Mouse (Mus musculus) T-helper 2 cell (primary cell): Measurements from ENCODE around the gene 2010111I01Rik.
"Not testable (repeated sequence)": the region's sequence is repeated elsewhere in the genome, so short reads cannot be mapped to it uniquely, and the experiment has no call there.

Source experiments
- in situ Hi-C: fragments of 300-600 bp; cut with MboI, MseI; formaldehyde crosslinking; loops from one replicate; pipeline ENCODE4 v1.15.1; 2025; ENCODE audit warnings: high pct_unique_total_duplicates

The 2010111I01Rik gene

GRCm38 (mm10) chr13:62964640-62965311 lies at the start of gene 2010111I01Rik:
Gene 2010111I01Rik (plus strand): TSS chr13:62964893.
- in situ Hi-C loops, result no loop called here

DNA sequence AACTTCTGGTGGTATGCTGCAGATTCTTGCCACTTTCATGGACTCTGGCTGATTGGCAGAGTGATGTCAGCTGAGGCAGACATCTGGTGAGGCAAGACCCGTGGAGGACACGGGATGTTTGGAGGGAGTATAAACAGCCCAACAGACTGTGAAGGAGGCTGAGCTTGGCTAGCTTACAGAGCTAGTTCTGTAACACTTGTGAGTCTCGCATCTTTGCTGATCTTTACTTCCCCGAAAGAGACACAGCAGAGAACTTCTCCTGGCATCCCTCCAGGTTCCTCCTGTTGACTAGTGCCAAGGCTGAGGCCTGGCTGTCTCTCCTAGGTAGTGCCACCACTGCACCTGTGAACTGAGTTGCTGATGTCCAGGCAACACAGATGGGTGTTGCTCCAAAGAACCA lies 48.0 kb upstream of the 2010111I01Rik start:
- in situ Hi-C loops, result no loop called here

DNA sequence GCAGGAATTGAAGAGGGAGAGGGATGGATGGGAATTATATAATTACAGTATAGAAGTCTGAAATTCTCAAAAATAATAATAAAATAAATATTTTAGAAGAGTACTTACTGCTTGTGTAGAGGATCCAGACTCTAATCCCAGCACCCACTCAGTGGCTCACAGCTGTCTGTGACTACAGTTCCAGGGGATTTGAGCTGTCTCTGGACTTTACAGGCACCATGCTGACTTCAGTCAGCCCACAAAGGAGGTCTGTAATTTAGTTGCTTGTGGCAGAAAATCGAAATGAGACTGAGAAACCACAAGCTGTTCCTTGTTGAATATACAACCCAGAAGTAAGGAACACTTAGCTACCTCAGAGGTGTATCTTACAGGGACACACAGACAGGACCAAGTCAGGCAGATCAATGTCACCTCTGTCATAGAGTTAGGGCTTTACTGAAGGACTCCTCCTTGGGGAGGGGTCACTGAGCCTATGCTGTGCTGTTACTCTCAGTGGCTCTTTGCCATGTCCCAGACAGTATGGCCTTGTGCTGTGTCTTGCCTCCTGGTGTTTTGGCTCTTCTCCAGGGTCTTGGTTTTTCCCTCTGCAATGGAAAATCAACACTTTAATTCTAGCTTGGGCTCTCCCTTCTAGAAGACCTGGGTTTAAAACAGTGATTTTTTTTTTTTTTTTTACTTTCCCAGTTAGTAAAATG lies 47.1 kb upstream of the 2010111I01Rik start:
- in situ Hi-C loops, result no loop called here

DNA sequence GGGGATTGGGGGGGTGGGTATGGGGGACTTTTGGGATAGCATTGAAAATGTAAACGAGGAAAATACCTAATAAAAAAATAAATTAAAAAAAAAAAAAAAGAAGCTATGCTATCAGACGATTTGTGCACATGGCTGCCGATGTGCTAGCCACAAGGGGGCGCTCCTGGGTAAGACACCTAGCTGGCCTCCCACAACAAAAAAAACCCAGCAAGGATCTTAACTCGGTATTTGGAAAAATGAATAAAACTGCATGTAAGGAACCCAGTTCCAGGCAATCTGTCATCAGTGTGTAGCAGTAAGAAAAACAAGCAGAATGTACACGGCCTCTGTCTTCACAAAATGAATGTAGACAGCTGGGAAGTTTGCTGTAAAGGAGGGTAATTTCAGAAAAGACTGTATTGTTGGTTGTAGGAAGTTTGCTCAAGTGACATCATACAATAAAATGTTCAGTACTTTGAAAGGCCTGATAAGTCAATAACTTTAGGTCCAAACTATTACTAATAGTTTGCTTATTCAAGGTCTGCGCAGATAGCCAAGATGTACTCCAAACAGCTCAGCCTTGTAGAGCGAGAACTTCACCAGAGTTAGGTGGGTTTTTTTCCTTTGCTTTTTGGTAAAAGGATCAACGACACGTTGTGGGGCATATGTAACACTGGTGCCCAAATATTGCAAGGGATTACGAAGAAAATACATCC lies 44.9 kb upstream of the 2010111I01Rik start:
- in situ Hi-C loops, result loop anchor here (5.0 kb wide), 1 partner anchor 413 kb away; no protein-coding TSS in a partner anchor

- in situ Hi-C loops, result loop anchor here (5.0 kb wide), 1 partner anchor 410 kb away; no protein-coding TSS in a partner anchor
Observed at GRCm38 (mm10) chr13:62922645-62923044, 42.0 kb upstream of the 2010111I01Rik start.

- in situ Hi-C loops, result loop anchor here (5.0 kb wide), 1 partner anchor 409 kb away; no protein-coding TSS in a partner anchor
Observed at GRCm38 (mm10) chr13:62923182-62923581, 41.5 kb upstream of the 2010111I01Rik start.

GRCm38 (mm10) chr13:62926479-62926878 lies 38.2 kb upstream of the 2010111I01Rik start:
- in situ Hi-C loops, result no loop called here

GRCm38 (mm10) chr13:62927470-62927869 lies 37.2 kb upstream of the 2010111I01Rik start:
- in situ Hi-C loops, result no loop called here

GRCm38 (mm10) chr13:62929144-62929543 lies 35.5 kb upstream of the 2010111I01Rik start:
- in situ Hi-C loops, result not testable (repeated sequence)

DNA sequence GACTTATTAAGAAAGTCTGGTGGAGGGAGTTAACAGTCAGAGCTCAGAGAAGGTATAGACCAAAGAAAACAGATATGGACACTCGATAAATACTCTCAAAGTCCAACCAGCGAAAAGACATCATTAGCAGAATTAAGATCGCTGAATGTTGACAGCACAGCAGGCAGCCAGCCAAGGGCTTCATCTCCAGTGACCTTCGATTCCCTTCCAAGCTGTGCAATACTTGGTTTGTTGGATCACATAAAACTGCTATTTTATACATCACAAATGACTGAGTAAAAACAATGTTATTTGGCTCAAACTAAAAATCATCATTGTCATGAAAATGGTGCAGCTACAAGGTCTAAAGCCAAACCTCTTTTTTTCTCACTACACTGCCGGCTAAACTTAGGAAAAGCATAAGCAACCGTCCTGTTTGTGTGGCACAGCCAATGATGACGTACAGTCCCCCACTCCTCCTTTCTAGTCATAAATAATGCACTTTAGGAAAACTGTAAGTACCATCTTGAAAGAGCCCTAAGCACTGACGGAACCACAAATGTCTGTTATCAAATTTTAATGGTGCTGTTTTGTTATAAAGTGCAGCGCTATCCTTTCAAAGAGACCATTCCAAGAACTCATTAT lies 34.8 kb upstream of the 2010111I01Rik start:
- in situ Hi-C loops, result no loop called here

DNA sequence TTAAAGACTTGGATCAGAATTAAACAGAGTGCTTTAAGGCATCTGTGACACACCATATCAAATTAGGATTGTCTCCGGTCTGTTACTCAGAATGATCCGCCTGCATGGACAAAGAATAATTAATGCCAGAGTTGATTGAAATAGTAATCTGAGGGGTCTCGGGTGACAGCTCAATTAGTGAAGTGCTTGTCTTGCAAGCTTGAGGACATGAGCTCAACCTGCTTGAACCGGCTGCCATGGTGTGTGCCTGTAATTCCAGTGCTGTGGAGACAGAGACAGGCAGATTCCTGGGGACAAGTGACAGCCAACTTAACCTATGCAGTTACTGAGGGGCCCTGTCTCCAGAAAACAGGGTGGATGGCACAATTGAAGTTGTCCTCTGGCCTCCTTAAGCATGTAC lies 32.2 kb upstream of the 2010111I01Rik start:
- in situ Hi-C loops, result no loop called here

DNA sequence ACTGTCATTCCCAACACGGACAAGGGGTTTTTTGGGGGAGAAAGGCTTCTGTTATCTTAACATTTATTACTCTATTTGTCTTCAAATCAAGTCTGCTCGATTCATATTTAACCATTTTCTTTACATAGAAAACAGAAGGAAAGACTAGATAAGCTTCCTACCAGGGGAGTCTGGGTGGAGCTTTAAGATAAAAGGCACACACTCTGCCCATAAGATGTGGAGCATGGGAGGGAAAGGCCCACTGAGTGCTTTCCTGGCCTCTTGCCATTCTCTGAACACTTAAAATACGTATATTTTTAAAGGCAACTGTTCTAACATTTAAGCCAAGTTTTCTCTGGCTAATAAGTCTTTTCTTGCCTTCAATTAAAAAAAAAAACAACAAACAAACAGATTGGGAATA lies 25.3 kb upstream of the 2010111I01Rik start:
- in situ Hi-C loops, result no loop called here

GRCm38 (mm10) chr13:62939797-62940196 lies 24.9 kb upstream of the 2010111I01Rik start:
- in situ Hi-C loops, result loop anchor here (10.0 kb wide), 1 partner anchor 1295 kb away; no protein-coding TSS in a partner anchor

GRCm38 (mm10) chr13:62940721-62941120 lies 24.0 kb upstream of the 2010111I01Rik start:
- in situ Hi-C loops, result loop anchor here (10.0 kb wide), 1 partner anchor 1294 kb away; no protein-coding TSS in a partner anchor

DNA sequence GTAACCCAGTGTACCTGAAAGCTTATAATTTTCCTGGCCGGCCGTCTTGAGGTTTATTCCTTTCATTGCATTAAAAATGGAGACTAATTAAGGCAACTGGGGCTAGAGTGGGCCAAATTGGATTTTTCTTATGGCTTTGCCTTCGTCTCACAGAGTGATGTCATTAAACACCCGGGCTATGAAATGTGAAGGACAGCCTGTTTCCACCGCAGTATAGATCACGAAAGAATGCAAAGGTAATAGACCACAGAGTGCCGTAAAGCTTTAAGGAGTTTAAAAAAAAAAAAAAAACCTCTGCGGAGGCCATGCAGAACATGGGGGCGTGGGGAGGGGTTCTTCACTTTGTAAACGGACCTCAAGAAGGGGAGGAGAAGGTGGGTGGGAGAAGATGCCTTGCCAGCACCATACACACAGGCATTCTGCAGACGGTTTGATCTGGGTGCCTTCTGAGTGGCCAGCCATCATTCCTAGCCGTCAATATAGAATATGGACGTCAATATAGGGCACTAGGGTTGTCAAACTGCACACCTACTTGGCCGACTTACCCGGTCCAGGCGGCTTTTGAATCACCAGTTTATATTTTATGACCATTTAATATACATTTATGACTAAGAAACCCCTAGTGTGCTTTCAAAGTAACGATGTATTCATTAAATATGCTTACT lies 23.2 kb upstream of the 2010111I01Rik start:
- in situ Hi-C loops, result loop anchor here (10.0 kb wide), 1 partner anchor 1293 kb away; no protein-coding TSS in a partner anchor

- in situ Hi-C loops, result loop anchor here (10.0 kb wide), 1 partner anchor 1291 kb away; no protein-coding TSS in a partner anchor
Observed at GRCm38 (mm10) chr13:62943274-62943830, 21.3 kb upstream of the 2010111I01Rik start.

DNA sequence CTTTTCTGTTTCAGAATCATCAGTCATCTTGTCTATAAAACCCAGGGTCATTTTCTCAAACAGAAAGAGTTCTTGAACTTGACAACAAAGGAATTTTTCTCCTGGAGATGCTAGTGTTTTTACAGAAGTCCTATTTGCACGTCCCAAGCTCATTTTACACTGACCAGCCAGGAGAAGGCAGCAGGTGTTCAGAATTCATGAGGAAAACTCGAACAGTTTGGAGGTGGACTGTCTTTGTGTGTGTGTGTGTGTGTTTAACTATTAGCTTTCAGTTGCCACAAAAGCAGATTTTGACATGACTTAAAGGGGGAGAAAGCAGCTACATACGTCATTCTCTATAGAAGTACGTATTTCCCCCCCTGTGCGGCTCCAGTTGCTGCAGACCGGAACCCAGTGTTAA lies 20.6 kb upstream of the 2010111I01Rik start:
- in situ Hi-C loops, result loop anchor here (10.0 kb wide), 1 partner anchor 1291 kb away; no protein-coding TSS in a partner anchor

DNA sequence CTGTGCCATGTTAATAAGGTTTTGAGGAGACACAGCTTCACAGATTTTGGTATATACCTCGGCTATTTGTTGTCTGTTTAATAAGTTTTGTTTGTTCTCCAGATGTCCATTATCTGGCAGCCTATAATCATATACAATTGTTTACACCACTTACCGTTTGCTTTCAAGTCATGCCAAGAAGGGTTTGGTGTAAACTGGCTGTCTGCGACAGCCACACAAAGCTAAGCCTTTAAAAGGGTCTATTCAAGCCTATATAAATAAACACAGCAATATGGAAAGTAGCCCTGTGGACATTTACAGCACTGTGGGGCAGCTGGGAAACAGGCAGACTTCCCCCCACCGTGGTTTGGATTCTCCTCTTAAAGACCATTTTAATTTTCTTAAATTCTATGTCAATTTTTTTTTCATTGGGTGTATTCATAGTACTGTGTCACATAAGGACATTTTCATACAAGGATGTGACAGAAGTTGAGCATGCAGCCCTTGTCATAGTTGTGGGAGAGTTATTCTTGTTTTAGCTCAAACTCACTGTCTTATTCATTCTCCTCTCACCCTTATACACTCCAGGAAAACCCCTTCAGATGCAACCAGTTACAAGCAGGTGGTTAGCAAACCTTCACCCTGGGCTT lies 15.0 kb upstream of the 2010111I01Rik start:
- in situ Hi-C loops, result loop anchor here (10.0 kb wide), 1 partner anchor 1285 kb away; no protein-coding TSS in a partner anchor

DNA sequence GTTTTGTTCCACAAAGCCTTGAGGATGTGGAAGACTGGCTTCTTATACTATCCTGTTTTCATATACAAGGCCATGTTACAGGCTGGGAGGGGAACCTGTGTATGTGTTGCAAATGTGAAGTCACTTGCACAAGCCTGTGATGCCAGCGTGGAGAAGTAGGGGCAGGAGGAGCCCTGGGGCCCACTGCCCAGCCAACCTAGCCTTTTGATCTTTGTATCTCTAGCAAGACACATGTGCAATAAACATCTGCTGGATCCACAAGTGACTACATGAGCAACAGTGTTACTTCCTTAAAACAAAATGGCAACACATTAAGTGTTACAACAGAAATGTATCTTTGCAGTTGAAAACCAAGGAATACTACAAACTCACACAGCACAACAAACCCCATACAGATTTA lies 13.1 kb upstream of the 2010111I01Rik start:
- in situ Hi-C loops, result no loop called here

- in situ Hi-C loops, result no loop called here
Observed at GRCm38 (mm10) chr13:62952047-62952446, 12.6 kb upstream of the 2010111I01Rik start.
